Mouse (Mus musculus) lung, postnatal 0 days (tissue): ENCODE data around the gene Bicdl1. TPM values are rescaled to one million over a fixed set of nuclear protein-coding genes. Genes with fewer than 3 reads are reported as not detected.

Source experiments
- ATAC-seq: fragments of 200-750 bp; cut with Nextera tagmentation; 2 replicates; pipeline ENCODE4 v1.8.0; 2017; ENCODE audit warnings: moderate library complexity
- DNase-seq: peaks from one replicate; pipeline ENCODE4 v3.0.0-alpha.2; 2016; ENCODE audit warnings: low spot score
- H3K27ac ChIP-seq: fragments of 300-500 bp; sonication (generic); 2 replicates; pipeline ENCODE4 v1.5.1; 2014; ENCODE audit warnings: antibody characterized with exemption, mild to moderate bottlenecking, low read length, mixed read lengths
- H3K27me3 ChIP-seq: fragments of 300-500 bp; sonication (generic); replicated peaks from 2 replicates; pipeline ENCODE4 v1.6.1; 2014; ENCODE audit warnings: low read length, mixed read lengths; ENCODE audit not compliant: insufficient read depth
- H3K36me3 ChIP-seq: fragments of 300-500 bp; sonication (generic); 2 replicates; pipeline ENCODE4 v1.6.1; 2014; ENCODE audit warnings: low read length, mixed read lengths; ENCODE audit not compliant: insufficient read depth
- H3K4me1 ChIP-seq: fragments of 300-500 bp; sonication (generic); 2 replicates; pipeline ENCODE4 v1.6.1; 2014; ENCODE audit warnings: antibody characterized with exemption, low read depth, low read length, mixed read lengths; ENCODE audit not compliant: insufficient read depth
- H3K4me2 ChIP-seq: fragments of 300-500 bp; sonication (generic); replicated peaks from 2 replicates; pipeline ENCODE4 v1.6.1; 2014; ENCODE audit warnings: low read depth, mild to moderate bottlenecking, low read length, moderate library complexity, mixed read lengths
- H3K4me3 ChIP-seq: fragments of 300-500 bp; sonication (generic); 2 replicates; pipeline ENCODE4 v1.5.1; 2014; ENCODE audit warnings: low read depth, low read length
- H3K9ac ChIP-seq: fragments of 300-500 bp; sonication (generic); replicated peaks from 2 replicates; pipeline ENCODE4 v1.6.1; 2014; ENCODE audit warnings: low read depth, mild to moderate bottlenecking
- H3K9me3 ChIP-seq: fragments of 300-500 bp; sonication (generic); 2 replicates; pipeline ENCODE4 v1.6.1; 2016; ENCODE audit warnings: low read length, mixed read lengths
- CTCF ChIP-seq: IDR thresholded peaks from 2 replicates; pipeline ENCODE4 v1.5.1; 2016; ENCODE audit warnings: antibody characterized with exemption, mild to moderate bottlenecking
- EP300 ChIP-seq: IDR thresholded peaks from 2 replicates; pipeline ENCODE4 v1.6.1; 2016; ENCODE audit warnings: antibody characterized with exemption, mild to moderate bottlenecking, control low read depth
- WGBS: fragments of 180-500 bp; shearing (Covaris S2); extraction: QIAGEN DNeasy Blood & Tissue Kit; methylation state at CpG from one replicate; pipeline ENCODE4 v1.1.7; 2014; 5-methylcytosine and 5-hydroxymethylcytosine counted together
- polyA plus RNA-seq: library from polyadenylated mRNA; unstranded; fragments of >200 nt; fragmentation: Nextera tagmentation; extraction: Ambion mirVana; gene quantifications from 2 replicates; pipeline ENCODE4 v1.2.1, GENCODE M21; 2015

The Bicdl1 gene
- polyA plus RNA-seq, 1 experiment from 2014 or later = 12.4 TPM

DNA sequence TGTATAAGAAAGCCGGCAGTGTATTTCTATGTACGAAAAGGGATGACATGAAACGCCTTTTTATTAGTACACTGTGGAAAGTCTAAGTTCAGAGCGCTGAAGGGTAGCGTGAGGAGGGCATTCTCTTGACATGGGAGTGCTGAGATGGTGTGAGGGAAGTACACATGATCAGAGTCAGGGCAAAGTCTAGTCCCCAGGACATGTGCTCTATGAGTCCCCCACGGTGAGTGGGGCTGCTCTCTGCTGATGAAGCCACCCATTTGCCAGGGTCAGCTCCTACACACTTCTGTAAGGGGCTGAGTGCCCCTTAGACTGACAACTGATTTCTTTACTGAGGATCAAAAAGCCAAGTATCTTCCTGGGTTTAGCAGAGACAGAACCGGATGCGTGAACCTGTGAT, 64.2 kb downstream of the Bicdl1 start:
- Histone ChIP-seq H3K27ac (no peak overlapping the region), H3K9me3 (no peaks in the 10 kb centered on the region), H3K9ac (no peak overlapping the region), H3K36me3 (no peaks in the 10 kb centered on the region), H3K4me3 (no peak overlapping the region), H3K27me3 (no peaks in the 10 kb centered on the region), H3K4me1 (no peaks in the 10 kb centered on the region), H3K4me2 (no peak overlapping the region)
- DNase-seq (no peak), ATAC-seq (no peak)
- 78% methylated on average over 8 of the region's 8 CpGs for WGBS
- no peak for TF ChIP-seq EP300
- TF ChIP-seq CTCF = no peak

DNA sequence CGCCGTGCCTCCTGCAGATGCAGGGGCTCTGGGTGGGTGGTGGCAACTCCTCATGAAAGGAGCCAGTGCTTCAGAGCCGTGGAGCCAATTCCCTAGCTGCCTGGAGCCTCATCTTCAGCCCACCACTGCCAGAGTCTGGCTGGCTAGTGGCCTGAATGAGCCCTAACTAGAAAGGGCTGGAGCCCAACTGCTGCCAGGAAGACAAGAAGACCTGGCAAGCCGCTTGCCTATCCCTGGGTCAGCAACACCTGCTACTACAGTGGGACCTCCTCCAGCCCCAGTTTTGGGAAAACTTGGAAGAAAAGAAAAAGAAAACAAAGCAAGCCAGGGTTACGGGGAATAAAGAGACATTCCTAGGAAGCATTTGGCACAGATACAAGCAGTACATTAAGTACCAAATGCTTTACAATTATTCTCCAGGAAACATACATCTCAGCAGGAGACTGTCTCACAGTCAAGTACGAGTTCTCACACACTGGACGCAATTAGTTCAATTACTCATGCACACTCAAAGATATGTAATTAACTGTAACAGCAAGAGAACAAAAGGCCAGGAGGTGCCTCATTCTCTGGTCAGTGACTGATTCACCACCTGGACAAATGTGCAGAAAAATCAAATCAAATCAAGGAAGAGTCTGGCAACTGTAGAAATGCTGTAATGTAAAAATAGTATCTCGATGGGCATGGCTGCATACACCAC, 64.9 kb downstream of the Bicdl1 start:
- 55% methylated on average over 8 of the region's 8 CpGs for WGBS

DNA sequence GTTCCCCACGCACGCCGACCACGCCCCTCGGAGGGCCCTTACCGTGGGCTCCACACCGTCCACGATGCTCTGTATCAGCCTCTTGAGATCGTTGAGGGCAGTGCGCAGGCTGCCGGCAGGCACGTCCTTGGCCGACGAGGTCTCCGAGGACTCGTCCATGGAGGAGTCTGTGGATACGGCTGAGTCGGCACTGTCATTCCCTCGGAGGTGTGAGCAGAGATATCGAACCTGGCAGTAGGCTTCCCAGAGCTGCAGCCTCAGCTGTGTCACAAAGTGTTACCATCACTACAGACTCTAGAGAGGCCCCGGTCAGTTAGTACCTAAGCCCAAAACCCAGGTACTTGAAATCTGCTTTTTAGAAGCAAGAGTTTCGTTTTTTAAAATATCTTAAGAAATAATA, 68.8 kb downstream of the Bicdl1 start:
- Histone ChIP-seq H3K36me3 (no peaks in the 10 kb centered on the region), H3K9me3 (no peaks in the 10 kb centered on the region), H3K27ac (no peak overlapping the region), H3K4me3 (no peak overlapping the region), H3K4me1 (no peaks in the 10 kb centered on the region), H3K27me3 (no peaks in the 10 kb centered on the region), H3K4me2 (no peak overlapping the region), H3K9ac (no peak overlapping the region)
- peak; percentile 69 for ATAC-seq
- 28% methylated on average over 22 of the region's 22 CpGs for WGBS
- peak; percentile 35 for DNase-seq
- no peak for TF ChIP-seq EP300
- TF ChIP-seq CTCF = no peak

More for the DNA sequence above, 64.9 kb downstream of the Bicdl1 start:
- ATAC-seq (no peak), DNase-seq (no peak)
- Histone ChIP-seq H3K4me2 (no peak overlapping the region), H3K4me3 (no peak overlapping the region), H3K9me3 (no peaks in the 10 kb centered on the region), H3K9ac (no peak overlapping the region), H3K4me1 (no peaks in the 10 kb centered on the region), H3K27me3 (no peaks in the 10 kb centered on the region), H3K36me3 (no peaks in the 10 kb centered on the region), H3K27ac (no peak overlapping the region)
- TF ChIP-seq CTCF (no peak), EP300 (no peak)

DNA sequence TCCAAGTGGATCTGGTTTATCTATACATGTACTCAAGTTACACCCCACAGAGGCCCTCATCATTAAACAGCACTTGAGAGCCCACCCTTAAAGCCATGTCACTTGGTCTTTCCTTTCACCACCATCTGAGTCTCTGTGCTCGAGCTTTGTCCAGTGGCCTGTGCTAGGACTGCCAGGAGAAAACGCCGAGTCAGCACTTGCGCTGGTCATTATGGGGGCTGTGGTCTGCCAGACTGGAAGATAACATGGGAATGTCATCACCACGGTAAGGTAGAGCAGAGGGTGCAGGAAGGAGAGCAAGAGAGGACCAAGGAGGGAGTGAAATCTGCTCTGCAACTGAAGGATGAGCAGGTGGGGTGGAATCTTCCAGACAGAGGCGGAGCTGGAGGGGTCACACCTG, 73.1 kb downstream of the Bicdl1 start:
- no peaks in the 10 kb centered on the region for H3K4me1 ChIP-seq
- H3K9ac ChIP-seq = no peak overlapping the region
- WGBS = 68% methylated on average over 6 of the region's 6 CpGs
- H3K9me3 ChIP-seq = no peaks in the 10 kb centered on the region
- H3K27me3 ChIP-seq = no peaks in the 10 kb centered on the region
- H3K27ac ChIP-seq = no peak overlapping the region
- DNase-seq = no peak
- H3K4me3 ChIP-seq = no peak overlapping the region
- ATAC-seq = no peak
- H3K36me3 ChIP-seq = no peaks in the 10 kb centered on the region
- TF ChIP-seq EP300 (no peak), CTCF (no peak)
- no peak overlapping the region for H3K4me2 ChIP-seq

DNA sequence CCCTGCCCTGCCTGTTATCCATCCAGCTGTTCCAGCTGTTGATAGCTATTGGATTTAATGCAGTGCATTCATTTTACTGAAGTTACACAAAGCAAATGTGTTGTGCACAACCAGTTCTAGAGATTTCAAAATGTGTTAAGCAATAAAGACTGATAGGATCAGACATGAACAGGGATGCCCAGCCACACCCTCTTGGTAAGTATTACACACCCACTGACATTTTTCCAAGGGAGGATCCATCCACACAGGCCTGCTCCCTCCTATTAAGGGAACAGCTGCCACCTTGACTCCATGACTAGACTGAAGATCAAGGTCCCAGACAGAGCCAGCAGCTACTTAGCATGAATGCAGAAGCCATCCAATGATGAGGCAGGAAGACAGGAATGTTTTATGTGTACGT, 74.2 kb downstream of the Bicdl1 start:
- Histone ChIP-seq H3K36me3 (no peaks in the 10 kb centered on the region), H3K9me3 (no peaks in the 10 kb centered on the region), H3K27me3 (no peaks in the 10 kb centered on the region), H3K4me2 (no peak overlapping the region), H3K4me3 (no peak overlapping the region), H3K9ac (no peak overlapping the region), H3K27ac (no peak overlapping the region), H3K4me1 (peaks cover 3% of the 10 kb centered on the region; the same call in 1 of the 2 replicates)
- WGBS = 59% methylated on average over 1 of the region's 1 CpGs
- no peak for TF ChIP-seq EP300
- no peak for TF ChIP-seq CTCF
- DNase-seq = no peak
- no peak for ATAC-seq

DNA sequence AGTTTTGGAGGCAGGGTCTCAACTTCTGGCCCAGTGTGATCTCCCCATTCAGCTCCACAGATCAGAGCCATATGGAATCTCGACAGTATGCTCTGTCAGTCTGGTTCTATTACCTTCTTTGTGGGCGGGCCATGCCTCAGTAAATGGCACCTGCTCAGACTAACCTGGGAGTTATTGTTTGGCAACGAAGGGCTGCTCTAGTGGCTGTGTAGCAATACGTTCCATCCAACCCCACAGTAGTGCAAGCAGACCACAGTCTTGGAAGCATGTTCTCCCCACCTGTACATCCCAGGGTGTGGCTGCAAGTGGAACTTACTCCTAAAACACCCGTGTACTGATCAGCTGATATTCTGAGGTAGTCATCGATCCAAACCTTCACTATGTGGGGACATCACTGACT, 74.7 kb downstream of the Bicdl1 start:
- H3K4me1 ChIP-seq = peaks cover 8% of the 10 kb centered on the region; the same call in 1 of the 2 replicates
- no peak for ATAC-seq
- no peak overlapping the region for H3K4me3 ChIP-seq

More for the DNA sequence above, 74.7 kb downstream of the Bicdl1 start:
- no peak for TF ChIP-seq CTCF
- no peak for TF ChIP-seq EP300
- no peak for DNase-seq
- H3K4me2 ChIP-seq = no peak overlapping the region
- H3K36me3 ChIP-seq = no peaks in the 10 kb centered on the region
- 52% methylated on average over 6 of the region's 6 CpGs for WGBS
- no peaks in the 10 kb centered on the region for H3K9me3 ChIP-seq
- H3K9ac ChIP-seq = no peak overlapping the region
- H3K27ac ChIP-seq = no peak overlapping the region
- H3K27me3 ChIP-seq = no peaks in the 10 kb centered on the region
